Mouse (Mus musculus) CH12.LX (cell line): ENCODE results near the gene Chtop. TPM values are rescaled to one million over a fixed set of nuclear protein-coding genes. Genes with fewer than 3 reads are reported as not detected.

Source experiments
- DNase-seq: peaks from one replicate; pipeline ENCODE4 v3.0.0-alpha.2; 2013; ENCODE audit errors: extremely low read depth
- H3K27ac ChIP-seq: 2 replicates; pipeline ENCODE4 v1.5.1; 2012; ENCODE audit warnings: low read depth, mild to moderate bottlenecking, control low read depth, moderate library complexity; ENCODE audit not compliant: insufficient read depth
- H3K27me3 ChIP-seq: replicated peaks from 2 replicates; pipeline ENCODE3; 2012; ENCODE audit warnings: inconsistent platforms
- H3K36me3 ChIP-seq, 2 experiments: replicated peaks in 1 of 2; 2 replicates each; pipeline versions ENCODE3 to v1.6.1; 2012; ENCODE audit warnings: inconsistent platforms in 1 of 2, low read length in 1 of 2, mild to moderate bottlenecking in 1 of 2, mixed read lengths in 1 of 2, moderate library complexity in 1 of 2; ENCODE audit not compliant: control insufficient read depth in 1 of 2, insufficient read depth in 1 of 2
- H3K4me1 ChIP-seq, 2 experiments: 2 replicates each; pipeline ENCODE4 v1.6.1; 2012; ENCODE audit warnings: inconsistent platforms in 1 of 2, moderate library complexity in 1 of 2; ENCODE audit not compliant: insufficient read depth in 2 of 2, control insufficient read depth in 1 of 2
- H3K4me2 ChIP-seq: 2 replicates; pipeline ENCODE4 v1.6.1; 2012; ENCODE audit warnings: low read depth, mild to moderate bottlenecking, control low read depth; ENCODE audit not compliant: poor library complexity, insufficient read depth, severe bottlenecking
- H3K4me3 ChIP-seq, 3 experiments: fragments of 150-350 bp in 1 of 3; sonication (generic) in 1 of 3; replicated peaks in 1 of 3; 2 replicates each; pipeline versions ENCODE3 to v1.5.1; 2011 to 2012; ENCODE audit warnings: low read depth in 2 of 3, low read length in 2 of 3, mild to moderate bottlenecking in 2 of 3, moderate library complexity in 2 of 3, control low read depth in 1 of 3, improper control_type of control experiment in 1 of 3, inconsistent platforms in 1 of 3, mixed read lengths in 1 of 3; ENCODE audit not compliant: poor library complexity in 1 of 3
- H3K79me2 ChIP-seq: replicated peaks from 2 replicates; pipeline ENCODE4 v1.6.1; 2012; ENCODE audit warnings: mild to moderate bottlenecking, moderate library complexity; ENCODE audit not compliant: control insufficient read depth, poor library complexity, insufficient read depth, severe bottlenecking; ENCODE audit errors: extremely low read depth
- H3K9ac ChIP-seq: 2 replicates; pipeline ENCODE4 v1.6.1; 2012; ENCODE audit warnings: low read depth, mild to moderate bottlenecking, control low read depth, moderate library complexity; ENCODE audit not compliant: insufficient read depth
- H3K9me3 ChIP-seq: replicated peaks from 2 replicates; pipeline ENCODE3; 2012; ENCODE audit warnings: low read length, inconsistent platforms, mixed read lengths
- CTCF ChIP-seq, 2 experiments: IDR thresholded peaks in 1 of 2; conservative IDR thresholded peaks in 1 of 2; 2 replicates each; pipeline ENCODE4 v1.5.1; 2011 to 2012; ENCODE audit warnings: low read depth in 2 of 2, low read length in 2 of 2, improper control_type of control experiment in 1 of 2, inconsistent platforms in 1 of 2, mild to moderate bottlenecking in 1 of 2, moderate library complexity in 1 of 2
- ETS1 ChIP-seq: conservative IDR thresholded peaks from 2 replicates; pipeline ENCODE4 v1.6.1; 2012; ENCODE audit warnings: low read depth, mild to moderate bottlenecking, inconsistent platforms, low read length, improper control_type of control experiment, moderate library complexity
- GABPA ChIP-seq: IDR thresholded peaks from 2 replicates; pipeline ENCODE4 v1.6.1; 2012; ENCODE audit warnings: low read depth, low read length, improper control_type of control experiment, inconsistent platforms; ENCODE audit not compliant: insufficient replicate concordance
- HCFC1 ChIP-seq: IDR thresholded peaks from 2 replicates; pipeline ENCODE4 v1.6.1; 2012; ENCODE audit warnings: low read depth, mild to moderate bottlenecking, inconsistent platforms, low read length, improper control_type of control experiment
- IRF4 ChIP-seq: IDR thresholded peaks from 2 replicates; pipeline ENCODE4 v1.6.1; 2014; ENCODE audit warnings: low read depth, mild to moderate bottlenecking, inconsistent platforms, low read length, improper control_type of control experiment
- JUND ChIP-seq: conservative IDR thresholded peaks from 2 replicates; pipeline ENCODE4 v1.6.1; 2011; ENCODE audit warnings: low read depth, low read length, improper control_type of control experiment
- MAFK ChIP-seq: IDR thresholded peaks from 2 replicates; pipeline ENCODE4 v1.6.1; 2011; ENCODE audit warnings: low read length, improper control_type of control experiment; ENCODE audit not compliant: insufficient replicate concordance
- MAX ChIP-seq: IDR thresholded peaks from 2 replicates; pipeline ENCODE4 v1.6.1; 2011; ENCODE audit warnings: low read length, improper control_type of control experiment
- MEF2A ChIP-seq: IDR thresholded peaks from 2 replicates; pipeline ENCODE4 v1.6.1; 2014; ENCODE audit warnings: low read depth, mild to moderate bottlenecking, inconsistent platforms, low read length, improper control_type of control experiment, borderline replicate concordance
- PAX5 ChIP-seq: IDR thresholded peaks from 2 replicates; pipeline ENCODE4 v1.6.1; 2012; ENCODE audit warnings: low read length, inconsistent platforms, mixed read lengths
- RAD21 ChIP-seq: IDR thresholded peaks from 2 replicates; pipeline ENCODE4 v1.6.1; 2011; ENCODE audit warnings: low read depth, mild to moderate bottlenecking, low read length, improper control_type of control experiment, moderate library complexity
- SMC3 ChIP-seq: IDR thresholded peaks from 2 replicates; pipeline ENCODE4 v1.6.1; 2011; ENCODE audit warnings: low read depth, low read length, improper control_type of control experiment
- TBP ChIP-seq: conservative IDR thresholded peaks from 2 replicates; pipeline ENCODE4 v1.6.1; 2011; ENCODE audit warnings: low read depth, low read length, improper control_type of control experiment
- USF1 ChIP-seq: IDR thresholded peaks from 2 replicates; pipeline ENCODE4 v1.6.1; 2014; ENCODE audit warnings: low read depth, mild to moderate bottlenecking, inconsistent platforms, low read length, improper control_type of control experiment
- USF2 ChIP-seq: conservative IDR thresholded peaks from 2 replicates; pipeline ENCODE4 v1.6.1; 2011; ENCODE audit warnings: low read depth, low read length, improper control_type of control experiment
- ZKSCAN1 ChIP-seq: IDR thresholded peaks from 2 replicates; pipeline ENCODE4 v1.6.1; 2012; ENCODE audit warnings: low read depth, inconsistent platforms, low read length, improper control_type of control experiment, borderline replicate concordance
- ZMIZ1 ChIP-seq: IDR thresholded peaks from 2 replicates; pipeline ENCODE4 v1.6.1; 2012; ENCODE audit warnings: low read depth, mild to moderate bottlenecking, inconsistent platforms, low read length, improper control_type of control experiment
- ZNF384 ChIP-seq: IDR thresholded peaks from 2 replicates; pipeline ENCODE4 v1.6.1; 2012; ENCODE audit warnings: low read depth, low read length, improper control_type of control experiment, inconsistent platforms
- dilution Hi-C: fragments of 300-500 bp; cut with MboI; formaldehyde crosslinking; loops from 2 replicates; pipeline ENCODE4 v1.14.3; 2020; ENCODE audit warnings: low sequenced_read_pairs; ENCODE audit not compliant: extremely low pct_unique_long_range_greater_than_20kb, extremely low pct_ligation_motif_present
- in situ Hi-C: fragments of 300-500 bp; cut with MboI; formaldehyde crosslinking; loops from 3 replicates; pipeline ENCODE4 v1.14.3; 2019; ENCODE audit warnings: low sequenced_read_pairs, low pct_ligation_motif_present, low pct_unique_long_range_greater_than_20kb, mixed read lengths
- polyA plus RNA-seq: library from polyadenylated mRNA; unstranded; fragments of >175 nt; gene quantifications from 2 replicates; pipeline ENCODE4 v1.2.1, GENCODE M21; 2012; ENCODE audit warnings: low read depth; ENCODE audit not compliant: insufficient read length
- total RNA-seq, 2 experiments: library from RNA; depleted of rRNA; stranded (reverse); fragments of 300-350 nt in 1 of 2; fragments of >200 nt in 1 of 2; gene quantifications; 2 replicates each; pipeline ENCODE4 v1.2.3; 2012 to 2014

Gene Chtop
- total and polyA plus RNA-seq, 3 experiments = 88.5 to 130 (median 126) TPM

- H3K36me3 ChIP-seq = peaks cover 41 to 69% of the 10 kb centered on the region in 2 experiments
- peaks cover 0 to 39% of the 10 kb centered on the region in 2 experiments; a peak in 2 of 4 replicates for H3K4me1 ChIP-seq
- H3K27me3 ChIP-seq = no peaks in the 10 kb centered on the region
- no peak for DNase-seq
- in situ Hi-C loops = loop anchor here (5.0 kb wide), 1 partner anchor 106 kb away; the partner anchor contains the start of gene S100a6
- H3K79me2 ChIP-seq = peaks cover 39% of the 10 kb centered on the region
- no peak overlapping the region for H3K9ac ChIP-seq
- no peaks in the 10 kb centered on the region for H3K9me3 ChIP-seq
- H3K4me2 ChIP-seq = no peak overlapping the region
- TF ChIP-seq ZNF384 = no peak
- no peak for TF ChIP-seq MAFK
- TF ChIP-seq USF2 = no peak
- TF ChIP-seq SMC3 = no peak
- no peak for TF ChIP-seq ZMIZ1
- TF ChIP-seq JUND = no peak
- TF ChIP-seq GABPA = no peak
- TF ChIP-seq USF1 = no peak
- TF ChIP-seq, all 38 proteins: peak for 0
- no peak overlapping the region for H3K4me3 ChIP-seq
- dilution Hi-C loops = no loop called here
- H3K27ac ChIP-seq = no peak overlapping the region
These were observed 2.9 kb downstream of the Chtop start for GRCm38 (mm10) chr3:90506362-90506761.

GRCm38 (mm10) chr3:90505216-90505615, 4.1 kb downstream of the Chtop start:
- dilution Hi-C loops = no loop called here
- peaks cover 39% of the 10 kb centered on the region for H3K79me2 ChIP-seq
- H3K9me3 ChIP-seq = no peaks in the 10 kb centered on the region
- H3K4me3 ChIP-seq = no peak overlapping the region
- H3K36me3 ChIP-seq = peaks cover 48 to 73% of the 10 kb centered on the region in 2 experiments
- H3K27me3 ChIP-seq = no peaks in the 10 kb centered on the region
- peaks cover 0 to 39% of the 10 kb centered on the region in 2 experiments; a peak in 2 of 4 replicates for H3K4me1 ChIP-seq
- TF ChIP-seq IRF4 (no peak), PAX5 (no peak), ETS1 (no peak), RAD21 (no peak), MEF2A (no peak), TBP (no peak), MAX (no peak), ZKSCAN1 (no peak), GABPA (no peak), CTCF (conservative IDR thresholded peaks at IDR 0.05 in 1 of 2, IDR thresholded peaks at IDR 0.05 in 1 of 2; ENCODE audit: low read depth in 2 of 2, low read length in 2 of 2) (no peak), USF1 (no peak), HCFC1 (no peak)
- H3K9ac ChIP-seq = no peak overlapping the region
- H3K4me2 ChIP-seq = no peak overlapping the region
- in situ Hi-C loops = loop anchor here (5.0 kb wide), 1 partner anchor 107 kb away; the partner anchor contains the start of gene S100a6
- no peak for DNase-seq
- H3K27ac ChIP-seq = no peak overlapping the region
